Mouse (Mus musculus) retina, adult 2 months (tissue): ENCODE measurements around the gene Ifrd1.
"Not testable (repeated sequence)": the region's sequence is repeated elsewhere in the genome, so short reads cannot be mapped to it uniquely, and the experiment has no call there.

Source experiments
- DNase-seq: peaks from one replicate; pipeline ENCODE4 v3.0.0-alpha.2; 2012; ENCODE audit warnings: low read depth, low spot score

Ifrd1 gene

GRCm38 (mm10) chr12:40248454-40249180, at the start of gene Ifrd1:
TSS of gene Ifrd1 (minus strand) at chr12:40248504.
- DNase-seq, result no peak

GRCm38 (mm10) chr12:40286539-40286938, 38.2 kb upstream of the Ifrd1 start:
- DNase-seq, result no peak

GRCm38 (mm10) chr12:40280596-40281325, 32.5 kb upstream of the Ifrd1 start:
- no peak for DNase-seq

- DNase-seq, result no peak
Measured at GRCm38 (mm10) chr12:40277581-40277980, 29.3 kb upstream of the Ifrd1 start.

GRCm38 (mm10) chr12:40274931-40275330, 26.6 kb upstream of the Ifrd1 start:
- DNase-seq, result no peak

- DNase-seq, result no peak
Measured at GRCm38 (mm10) chr12:40273339-40273738, 25.0 kb upstream of the Ifrd1 start.

- DNase-seq, result no peak
Measured at GRCm38 (mm10) chr12:40272710-40273109, 24.4 kb upstream of the Ifrd1 start.

GRCm38 (mm10) chr12:40268313-40268712, 20.0 kb upstream of the Ifrd1 start:
- DNase-seq, result no peak

- DNase-seq, result no peak
Measured at GRCm38 (mm10) chr12:40263712-40264111, 15.4 kb upstream of the Ifrd1 start.

- DNase-seq, result no peak
Measured at GRCm38 (mm10) chr12:40263006-40263405, 14.7 kb upstream of the Ifrd1 start.

- no peak for DNase-seq
Measured at GRCm38 (mm10) chr12:40258462-40259000, 10.2 kb upstream of the Ifrd1 start.

- DNase-seq, result peak; percentile 43
Measured at GRCm38 (mm10) chr12:40257226-40257625, 8.9 kb upstream of the Ifrd1 start.

GRCm38 (mm10) chr12:40256543-40256942, 8.2 kb upstream of the Ifrd1 start:
- no peak for DNase-seq

GRCm38 (mm10) chr12:40256033-40256432, 7.7 kb upstream of the Ifrd1 start:
- no peak for DNase-seq

GRCm38 (mm10) chr12:40255310-40255709, 7.0 kb upstream of the Ifrd1 start:
- DNase-seq, result not testable (repeated sequence)

GRCm38 (mm10) chr12:40254729-40255128, 6.4 kb upstream of the Ifrd1 start:
- no peak for DNase-seq

- DNase-seq, result no peak
Measured at GRCm38 (mm10) chr12:40253241-40253640, 4.9 kb upstream of the Ifrd1 start.

GRCm38 (mm10) chr12:40250256-40250655, 2.0 kb upstream of the Ifrd1 start:
- no peak for DNase-seq

GRCm38 (mm10) chr12:40247976-40248375, 328 bp downstream of the Ifrd1 start:
- no peak for DNase-seq

- no peak for DNase-seq
Measured at GRCm38 (mm10) chr12:40247384-40247783, 920 bp downstream of the Ifrd1 start.

- DNase-seq, result no peak
Measured at GRCm38 (mm10) chr12:40245434-40245970, 2.8 kb downstream of the Ifrd1 start.

GRCm38 (mm10) chr12:40244926-40245325, 3.4 kb downstream of the Ifrd1 start:
- DNase-seq, result no peak
